Mouse (Mus musculus): ENCODE data around the gene Ptprm. TPM values are rescaled to one million over a fixed set of nuclear protein-coding genes. Genes with fewer than 3 reads are reported as not detected.

Ptprm gene
- polyA plus RNA-seq, 1 experiment: not detected

DNA sequence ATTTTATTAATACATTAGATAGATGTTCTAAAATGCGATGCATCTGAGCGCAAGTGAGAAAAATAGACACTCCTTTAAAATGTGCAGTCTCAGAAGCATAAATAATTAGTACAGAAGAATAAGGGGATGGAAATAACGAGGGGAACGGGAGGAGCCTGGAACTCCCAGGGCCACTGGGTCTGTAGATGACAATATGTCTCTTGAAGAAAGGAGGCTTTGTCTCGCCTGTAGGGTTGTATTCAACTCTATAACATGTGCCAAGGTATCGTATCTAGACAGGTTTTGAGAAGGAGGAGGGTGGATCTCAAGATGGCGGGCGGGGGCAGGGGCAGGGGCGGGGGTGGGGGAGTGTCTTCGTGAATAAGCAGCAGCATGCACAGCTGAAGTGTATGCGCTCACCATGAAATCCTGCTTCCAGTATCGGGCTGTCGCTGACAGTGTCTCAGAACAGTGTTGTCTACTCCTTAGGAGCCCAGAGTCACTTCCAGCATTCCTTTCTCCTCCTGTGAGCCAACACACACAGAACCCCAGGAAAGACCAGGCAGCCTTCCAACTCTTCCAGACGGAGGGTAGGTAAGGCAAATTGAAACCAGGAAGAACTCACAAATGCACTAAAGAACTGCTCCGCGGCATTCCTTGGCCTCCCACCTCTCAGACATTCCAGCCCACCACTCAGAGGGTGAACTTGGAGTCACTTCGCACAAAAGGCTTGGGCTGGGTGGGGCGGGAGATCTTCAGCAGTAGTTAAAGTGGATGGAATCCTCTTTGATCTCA, 50.7 kb downstream of the Ptprm start:
- peak overlapping the region; percentile 3; the same call in 1 of the 2 replicates for H3K4me3 ChIP-seq (ENCODE audit: insufficient read depth, low read depth, low read length)
- peak overlapping the region; percentile 48 for H3K27ac ChIP-seq (ENCODE audit: insufficient read depth, low read depth, low read length)
- WGBS: 30% methylated on average over 18 of the region's 18 CpGs
- peaks cover 4% of the 10 kb centered on the region for H3K4me1 ChIP-seq (ENCODE audit: control insufficient read depth, insufficient read depth, low read length)
- no peak for TF ChIP-seq POLR2A (IDR thresholded peaks at IDR 0.05; ENCODE audit: insufficient read depth, low read depth, low read length)
- no peak for TF ChIP-seq CTCF (IDR thresholded peaks at IDR 0.05; ENCODE audit: insufficient read depth, low read depth, low read length)

DNA sequence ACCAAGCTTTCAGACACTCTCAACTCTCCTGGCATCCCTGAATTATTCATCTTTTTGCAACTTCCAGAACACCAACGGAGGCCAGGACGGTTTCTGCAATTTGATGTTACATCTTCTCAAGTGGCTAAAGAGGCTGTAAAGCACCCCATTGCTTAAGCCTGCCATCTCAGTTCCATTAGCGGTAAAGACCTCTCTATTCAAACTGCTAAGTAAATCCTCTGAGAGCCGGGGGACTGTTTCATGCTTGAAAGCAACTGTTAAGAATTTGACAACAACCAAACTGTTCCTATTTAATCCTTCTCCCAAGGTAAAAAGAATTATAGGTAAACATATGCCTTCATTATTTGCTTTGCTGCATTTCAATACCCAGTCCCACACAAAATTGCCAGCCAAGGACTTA, 51.7 kb downstream of the Ptprm start:
- no peak overlapping the region for H3K27ac ChIP-seq (ENCODE audit: insufficient read depth, low read depth, low read length)
- WGBS: 68% methylated on average over 4 of the region's 4 CpGs
- TF ChIP-seq CTCF (IDR thresholded peaks at IDR 0.05; ENCODE audit: insufficient read depth, low read depth, low read length): no peak
- TF ChIP-seq POLR2A (IDR thresholded peaks at IDR 0.05; ENCODE audit: insufficient read depth, low read depth, low read length): no peak
- H3K4me3 ChIP-seq (ENCODE audit: insufficient read depth, low read depth, low read length): no peak overlapping the region
- H3K4me1 ChIP-seq (ENCODE audit: control insufficient read depth, insufficient read depth, low read length): peaks cover 6% of the 10 kb centered on the region

DNA sequence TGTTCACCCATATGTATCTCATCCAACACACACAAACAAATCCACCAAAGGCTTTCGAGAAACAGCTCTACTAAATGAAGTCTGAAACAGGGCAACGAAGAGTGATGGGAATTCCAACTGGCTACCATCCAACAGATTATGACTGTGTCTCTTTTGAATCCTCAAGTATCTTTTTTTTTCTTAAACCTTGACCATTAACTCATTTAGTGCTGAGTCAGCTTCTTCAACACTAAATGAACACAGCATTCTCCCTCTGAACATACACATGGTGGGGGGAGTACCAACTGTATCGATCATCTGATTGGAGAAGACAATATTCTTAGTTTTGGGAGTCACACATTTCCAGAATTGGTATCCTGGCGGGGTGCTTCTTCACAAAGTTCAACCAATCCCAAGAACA, 52.2 kb downstream of the Ptprm start:
- TF ChIP-seq CTCF (IDR thresholded peaks at IDR 0.05; ENCODE audit: insufficient read depth, low read depth, low read length): no peak
- no peak for TF ChIP-seq POLR2A (IDR thresholded peaks at IDR 0.05; ENCODE audit: insufficient read depth, low read depth, low read length)
- Histone ChIP-seq H3K27ac (ENCODE audit: insufficient read depth, low read depth, low read length) (no peak overlapping the region), H3K4me1 (ENCODE audit: control insufficient read depth, insufficient read depth, low read length) (peaks cover 6% of the 10 kb centered on the region), H3K4me3 (ENCODE audit: insufficient read depth, low read depth, low read length) (no peak overlapping the region)
- 84% methylated on average over 4 of the region's 4 CpGs for WGBS

DNA sequence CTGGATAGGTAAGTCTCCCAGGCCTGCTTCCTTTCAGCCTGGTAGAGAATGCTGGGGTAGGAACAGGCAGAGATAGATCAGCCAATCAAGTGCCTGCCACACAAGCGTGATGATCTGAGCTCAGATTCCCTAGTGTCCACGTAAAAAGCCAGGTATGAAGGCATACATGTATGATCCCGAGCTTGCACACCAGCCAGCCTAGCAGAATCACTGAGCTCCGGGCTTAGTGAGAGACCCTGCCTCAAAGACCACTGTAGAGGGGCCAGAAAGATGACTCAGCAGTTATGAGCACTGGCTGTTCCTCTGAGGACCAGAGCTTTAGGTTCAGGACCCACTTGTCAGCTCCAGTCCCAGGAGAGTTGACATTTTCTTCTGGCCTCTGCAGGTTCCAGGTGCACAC, 52.9 kb downstream of the Ptprm start:
- WGBS: 98% methylated on average over 4 of the region's 4 CpGs
- TF ChIP-seq POLR2A (IDR thresholded peaks at IDR 0.05; ENCODE audit: insufficient read depth, low read depth, low read length): no peak
- no peak for TF ChIP-seq CTCF (IDR thresholded peaks at IDR 0.05; ENCODE audit: insufficient read depth, low read depth, low read length)
- Histone ChIP-seq H3K27ac (ENCODE audit: insufficient read depth, low read depth, low read length) (no peak overlapping the region), H3K4me3 (ENCODE audit: insufficient read depth, low read depth, low read length) (no peak overlapping the region), H3K4me1 (ENCODE audit: control insufficient read depth, insufficient read depth, low read length) (peaks cover 6% of the 10 kb centered on the region)

DNA sequence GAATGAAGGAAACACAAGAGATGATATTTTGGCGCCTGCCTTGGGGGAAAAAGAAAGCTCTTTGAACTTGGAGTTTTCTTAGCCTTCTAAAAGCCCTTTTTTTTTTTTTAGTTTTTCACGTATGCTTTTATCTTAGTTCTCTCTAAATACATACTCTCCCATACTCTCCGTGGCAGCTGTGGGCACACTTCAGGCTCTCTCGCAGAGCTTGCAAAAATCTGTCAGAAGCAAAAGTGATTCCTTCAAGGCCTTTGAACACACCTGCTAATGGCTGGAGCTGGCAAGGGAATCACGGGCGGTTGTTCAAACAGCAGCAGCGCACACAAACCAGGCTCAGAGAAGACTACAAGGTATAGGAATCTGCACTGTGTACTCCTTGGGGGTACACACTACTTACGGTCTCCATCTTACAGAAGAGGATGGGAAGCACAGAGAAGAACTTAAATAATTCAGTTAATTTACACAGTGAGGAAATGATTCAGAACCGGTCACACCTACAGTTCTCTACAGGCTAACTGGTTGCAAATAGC, 55.9 kb downstream of the Ptprm start:
- WGBS: 74% methylated on average over 9 of the region's 9 CpGs
- TF ChIP-seq POLR2A (IDR thresholded peaks at IDR 0.05; ENCODE audit: insufficient read depth, low read depth, low read length) (no peak), CTCF (IDR thresholded peaks at IDR 0.05; ENCODE audit: insufficient read depth, low read depth, low read length) (no peak)
- H3K4me1 ChIP-seq (ENCODE audit: control insufficient read depth, insufficient read depth, low read length): 0 out of 2 replicates have a peak, but pooled peaks cover 2% of the 10 kb centered on the region

DNA sequence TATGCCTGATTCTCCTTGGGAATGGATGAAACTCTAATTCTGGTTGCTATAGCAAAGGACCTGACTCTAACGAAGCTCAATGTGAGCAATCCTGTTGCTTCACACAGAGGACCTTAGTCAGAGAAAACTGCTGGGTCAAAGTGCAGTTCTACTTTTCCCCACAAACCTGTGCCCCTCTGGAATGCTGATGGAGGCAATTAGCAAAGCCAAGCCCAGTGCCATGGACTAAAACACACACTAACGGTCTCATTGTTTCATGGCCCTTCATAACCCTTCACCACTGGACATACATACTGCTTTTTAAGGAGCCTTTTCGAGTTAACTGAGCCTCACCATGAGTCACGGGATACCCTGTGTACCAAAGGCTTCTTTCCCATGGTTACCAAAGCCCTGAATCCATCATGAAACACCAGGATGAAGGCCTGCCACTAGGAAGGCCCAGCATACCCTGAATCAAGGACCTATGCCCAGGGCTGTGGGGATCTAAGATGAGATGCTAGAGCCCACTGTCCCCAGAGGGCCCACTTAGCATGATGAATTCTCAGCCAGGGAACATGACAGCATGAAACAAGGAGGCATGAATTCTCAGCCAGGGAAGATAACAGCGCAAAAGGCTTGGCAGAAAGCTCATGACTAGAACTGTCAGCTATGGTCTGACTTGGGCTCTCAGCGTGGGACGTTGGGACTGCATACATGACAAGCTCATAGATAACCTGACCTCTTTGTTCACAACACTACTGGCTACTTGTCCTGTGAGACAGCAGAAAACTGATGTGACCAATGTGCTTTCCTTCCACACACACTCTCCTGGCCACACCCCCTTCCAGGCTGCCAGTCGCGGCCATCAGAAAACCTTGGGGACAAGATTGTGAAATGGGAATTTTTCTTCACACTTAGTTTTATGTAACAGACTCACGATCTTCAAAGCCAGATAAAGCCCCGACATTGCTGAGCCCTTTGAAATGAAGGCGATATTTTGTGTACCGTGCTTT, 57.4 kb downstream of the Ptprm start:
- TF ChIP-seq CTCF (IDR thresholded peaks at IDR 0.05; ENCODE audit: insufficient read depth, low read depth, low read length) (no peak), POLR2A (IDR thresholded peaks at IDR 0.05; ENCODE audit: insufficient read depth, low read depth, low read length) (no peak)
- WGBS: 92% methylated on average over 13 of the region's 13 CpGs
- H3K27ac ChIP-seq (ENCODE audit: insufficient read depth, low read depth, low read length): no peak overlapping the region
- H3K4me3 ChIP-seq (ENCODE audit: insufficient read depth, low read depth, low read length): no peak overlapping the region
- H3K4me1 ChIP-seq (ENCODE audit: control insufficient read depth, insufficient read depth, low read length): peaks cover 4% of the 10 kb centered on the region; the same call in 1 of the 2 replicates

More for the DNA sequence above, 55.9 kb downstream of the Ptprm start:
- Histone ChIP-seq H3K27ac (ENCODE audit: insufficient read depth, low read depth, low read length) (no peak overlapping the region), H3K4me3 (ENCODE audit: insufficient read depth, low read depth, low read length) (no peak overlapping the region)

DNA sequence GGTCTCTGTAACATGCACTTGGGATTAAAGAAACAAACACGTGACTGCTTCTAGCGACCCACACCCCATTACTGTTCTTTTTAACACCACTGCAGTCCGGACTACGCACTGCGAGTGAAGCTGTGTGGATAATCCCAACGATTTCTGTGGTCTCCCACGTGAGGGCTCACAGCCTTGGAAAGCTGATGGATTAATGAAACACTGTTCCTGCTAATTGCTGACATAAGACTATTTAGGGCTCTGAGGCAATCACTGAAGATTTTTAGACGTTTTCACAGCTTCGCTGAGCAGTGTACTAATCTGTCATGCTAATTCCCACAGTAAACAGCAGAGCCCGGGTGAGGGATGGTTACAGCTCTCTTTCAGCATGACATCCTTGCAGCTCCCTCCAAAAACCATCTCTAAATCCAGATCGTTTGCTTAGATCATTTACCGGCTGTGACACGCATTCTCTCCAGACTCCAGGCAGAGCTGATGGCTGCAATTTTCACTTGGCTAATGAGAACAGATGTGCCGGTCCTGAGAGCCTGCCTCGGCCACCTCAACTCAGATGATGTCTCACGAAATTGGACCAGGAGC, 63.5 kb downstream of the Ptprm start:
- Histone ChIP-seq H3K4me3 (ENCODE audit: insufficient read depth, low read depth, low read length) (no peak overlapping the region), H3K4me1 (ENCODE audit: control insufficient read depth, insufficient read depth, low read length) (peaks cover 5% of the 10 kb centered on the region; the same call in 1 of the 2 replicates), H3K27ac (ENCODE audit: insufficient read depth, low read depth, low read length) (peak overlapping the region; percentile 45; the same call in 1 of the 2 replicates)
- WGBS: 8% methylated on average over 16 of the region's 16 CpGs
- TF ChIP-seq POLR2A (IDR thresholded peaks at IDR 0.05; ENCODE audit: insufficient read depth, low read depth, low read length) (no peak), CTCF (IDR thresholded peaks at IDR 0.05; ENCODE audit: insufficient read depth, low read depth, low read length) (no peak)

DNA sequence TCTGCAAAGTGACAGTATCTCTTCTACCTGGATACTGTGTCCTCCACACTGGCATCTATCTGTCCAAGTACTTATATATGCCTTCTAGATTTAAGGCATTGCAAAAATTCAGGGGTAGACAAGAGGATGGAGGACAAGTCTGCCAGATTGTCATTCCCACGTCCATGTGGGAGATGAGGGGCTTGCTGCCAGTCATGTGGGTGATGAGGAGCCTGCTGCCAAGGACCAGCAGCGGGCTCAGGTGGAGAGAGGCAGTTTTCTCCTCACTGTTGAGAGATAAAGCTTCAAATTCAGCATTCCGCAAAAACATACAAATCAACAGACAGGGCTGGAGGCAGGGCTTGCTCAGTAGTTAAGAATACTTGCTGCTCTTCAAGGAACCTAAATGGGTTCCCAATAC, 66.8 kb downstream of the Ptprm start:
- WGBS: 81% methylated on average over 3 of the region's 3 CpGs
- no peak for TF ChIP-seq CTCF (IDR thresholded peaks at IDR 0.05; ENCODE audit: insufficient read depth, low read depth, low read length)
- TF ChIP-seq POLR2A (IDR thresholded peaks at IDR 0.05; ENCODE audit: insufficient read depth, low read depth, low read length): no peak
- peaks cover 3% of the 10 kb centered on the region; the same call in 1 of the 2 replicates for H3K4me1 ChIP-seq (ENCODE audit: control insufficient read depth, insufficient read depth, low read length)
- no peak overlapping the region for H3K27ac ChIP-seq (ENCODE audit: insufficient read depth, low read depth, low read length)
- H3K4me3 ChIP-seq (ENCODE audit: insufficient read depth, low read depth, low read length): no peak overlapping the region
